In genomic region chr15:79606161-79606560, GRCm38 (mm10) we compare ENCODE assay signal across 27 mouse cellular contexts. TPM values are rescaled to one million over a fixed set of nuclear protein-coding genes. Genes with fewer than 3 reads are reported as not detected.
"Had no signal": no experiment of that assay in that cellular context is flagged by ENCODE, and none has a peak within 500 bp of the region (broad histone marks: within the 10 kb centered on the region; RNA-seq: fewer than 3 reads in every experiment).

No protein-coding gene starts in this region.

- DNase-seq: gastrocnemius, adult 2 months; gastrocnemius, postnatal 10 days; gastrocnemius, postnatal 25 days; heart, adult 18-20 months; heart, postnatal 14 days; heart, postnatal 36 days; kidney, adult 11 months; kidney, adult 2 months; kidney, adult 9 months; kidney, postnatal 14 days; kidney, postnatal 36 days; layer of hippocampus, postnatal 36 days; left cerebral cortex, postnatal 4 days had no signal

- H3K27ac ChIP-seq: gastrocnemius, adult 2 months; heart, embryonic 13.5 days; heart, embryonic 15.5 days; hindbrain, embryonic 13.5 days; hindbrain, embryonic 15.5 days; hindbrain, postnatal 0 days; kidney, embryonic 15.5 days; kidney, postnatal 0 days; limb, embryonic 13.5 days; limb, embryonic 15.5 days; liver, embryonic 12.5 days; liver, embryonic 14.5 days had no signal

- H3K9ac ChIP-seq: heart, embryonic 13.5 days; heart, embryonic 15.5 days; hindbrain, embryonic 13.5 days; hindbrain, embryonic 15.5 days; kidney, embryonic 15.5 days; limb, embryonic 13.5 days; limb, embryonic 15.5 days; liver, embryonic 12.5 days; liver, embryonic 14.5 days had no signal

- H3K4me3 ChIP-seq: gastrocnemius, adult 2 months; heart, embryonic 13.5 days; heart, embryonic 15.5 days; hindbrain, embryonic 13.5 days; hindbrain, embryonic 15.5 days; kidney, embryonic 15.5 days; limb, embryonic 13.5 days; limb, embryonic 15.5 days; liver, embryonic 12.5 days had no signal

- H3K36me3 ChIP-seq: heart, embryonic 13.5 days; heart, embryonic 15.5 days; kidney, embryonic 15.5 days; liver, embryonic 12.5 days had no signal

- ATAC-seq: hindbrain, postnatal 0 days; intestine, embryonic 16.5 days; liver, embryonic 12.5 days had no signal

- H3K4me2 ChIP-seq: heart, embryonic 11.5 days; heart, embryonic 15.5 days; hindbrain, embryonic 13.5 days; limb, embryonic 13.5 days; limb, embryonic 15.5 days; liver, embryonic 12.5 days had no signal

- H3K9me3 ChIP-seq: heart, embryonic 15.5 days; hindbrain, embryonic 15.5 days; kidney, embryonic 15.5 days; limb, embryonic 15.5 days; liver, embryonic 12.5 days had no signal

- H3K27me3 ChIP-seq: heart, embryonic 15.5 days had no signal

RNA-seq across cellular contexts. Expression of gene Dmc1, which starts 1.3 kb away (rescaled TPM):
- total RNA-seq: gastrocnemius, adult 2 months; gastrocnemius, postnatal 25 days; heart, adult 18-20 months; heart, postnatal 36 days had no signal
- polyA plus RNA-seq: kidney, adult 2 months; liver, adult 2 months had no signal
